Mouse (Mus musculus) cerebral cortex, adult 2 months (tissue): ENCODE results near the gene Barhl1.

Source experiments
- WGBS: fragments of 180-500 bp; shearing (Covaris S2); methylation state at CpG from one replicate; pipeline ENCODE4 v1.1.7; 2018; 5-methylcytosine and 5-hydroxymethylcytosine counted together

Gene Barhl1

DNA sequence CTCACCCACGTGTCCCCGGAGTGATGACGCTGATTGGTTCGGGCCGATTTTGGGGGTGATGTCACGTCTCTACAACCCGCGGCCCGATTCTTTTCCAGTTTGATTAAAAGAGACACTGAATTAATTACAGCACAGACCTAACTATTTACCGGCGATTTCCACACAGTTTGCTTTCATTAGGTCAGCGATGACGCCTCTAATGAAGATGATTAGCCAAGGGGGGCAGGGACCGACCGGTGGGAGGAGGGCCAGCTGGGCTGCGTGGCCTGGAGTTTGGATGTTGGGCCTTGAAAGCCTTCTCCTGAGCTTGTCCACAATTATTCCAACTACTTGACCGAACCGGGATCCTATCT, at the start of gene Barhl1:
Gene Barhl1 (minus strand): TSS at position 156 of the 353 bp plus-strand sequence.
- WGBS: 15% methylated on average over 18 of the region's 18 CpGs

DNA sequence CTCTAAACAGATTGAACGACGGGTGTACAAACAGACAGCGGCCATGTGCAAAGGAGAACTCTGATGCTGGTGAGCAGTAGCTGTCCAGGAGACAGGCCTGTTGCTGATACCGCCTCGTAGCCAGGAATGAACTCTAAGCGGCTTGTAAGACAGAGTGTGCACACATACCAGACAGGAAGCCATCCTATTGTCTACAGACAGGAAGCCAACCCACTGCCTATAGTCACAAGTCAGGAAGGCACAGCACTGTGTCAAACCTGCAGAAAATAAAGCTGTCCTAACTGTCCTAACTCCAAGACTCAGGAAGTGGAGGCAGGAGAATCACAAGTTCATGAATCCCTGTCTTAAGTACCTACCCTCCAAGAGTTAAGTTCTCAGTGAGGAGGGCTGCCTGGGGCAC, 47.1 kb upstream of the Barhl1 start:
- WGBS: 80% methylated on average over 6 of the region's 6 CpGs

DNA sequence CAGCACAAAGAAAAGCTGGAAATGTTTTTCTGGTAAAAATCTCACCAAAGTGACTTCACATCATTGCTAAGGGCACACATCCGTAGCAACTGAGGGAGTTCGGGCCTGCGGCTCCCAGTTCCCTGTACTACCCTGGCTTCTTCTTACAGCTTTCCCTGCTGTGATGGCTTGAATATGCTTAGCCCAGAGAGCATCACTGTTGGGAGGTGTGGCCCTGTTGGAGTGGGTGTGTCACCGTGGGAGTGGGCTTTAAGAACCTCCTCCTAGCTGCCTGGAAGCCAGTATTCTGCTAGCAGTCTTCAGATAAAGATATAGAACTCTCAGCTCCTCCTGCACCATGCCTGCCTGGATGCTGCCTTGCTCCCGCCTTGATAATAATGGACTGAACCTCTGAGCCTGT, 45.2 kb upstream of the Barhl1 start:
- WGBS: 78% methylated on average over 5 of the region's 5 CpGs

DNA sequence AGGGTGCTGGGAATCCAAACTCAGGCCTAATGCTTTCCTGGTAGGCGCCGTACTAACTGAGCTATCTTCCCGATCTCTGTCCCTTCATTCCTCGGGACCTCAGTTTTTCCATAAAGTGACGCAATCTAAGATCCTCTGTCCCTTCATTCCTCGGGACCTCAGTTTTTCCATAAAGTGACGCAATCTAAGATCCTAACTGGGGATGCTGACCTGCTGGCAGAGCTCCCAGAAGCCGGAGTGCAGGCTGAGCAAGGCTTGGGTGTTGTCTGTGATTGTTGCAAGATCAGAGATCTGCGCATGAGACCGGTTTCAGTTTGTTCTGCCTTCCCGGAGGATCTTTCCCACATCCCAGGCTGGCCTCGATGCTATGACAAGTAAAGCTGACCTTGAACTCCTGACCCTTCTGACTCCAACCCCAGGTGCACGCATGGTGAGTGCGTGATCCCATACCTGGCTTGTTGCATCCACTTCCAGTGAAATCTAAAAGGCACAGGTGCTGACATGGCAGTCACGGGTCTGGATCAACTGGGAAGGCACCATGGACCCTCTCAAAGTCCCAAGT, 44.6 kb upstream of the Barhl1 start:
- 92% methylated on average over 15 of the region's 15 CpGs for WGBS

GRCm38 (mm10) chr2:28956874-28957273, 40.4 kb upstream of the Barhl1 start:
- 88% methylated on average over 4 of the region's 4 CpGs for WGBS

- 87% methylated on average over 9 of the region's 9 CpGs for WGBS
Measured at GRCm38 (mm10) chr2:28954595-28954994, 38.1 kb upstream of the Barhl1 start.

GRCm38 (mm10) chr2:28952981-28953380, 36.5 kb upstream of the Barhl1 start:
- 79% methylated on average over 8 of the region's 8 CpGs for WGBS

- 81% methylated on average over 3 of the region's 3 CpGs for WGBS
Measured at GRCm38 (mm10) chr2:28946312-28946711, 29.8 kb upstream of the Barhl1 start.

- WGBS: 55% methylated on average over 6 of the region's 6 CpGs
Measured at GRCm38 (mm10) chr2:28945388-28945787, 28.9 kb upstream of the Barhl1 start.

DNA sequence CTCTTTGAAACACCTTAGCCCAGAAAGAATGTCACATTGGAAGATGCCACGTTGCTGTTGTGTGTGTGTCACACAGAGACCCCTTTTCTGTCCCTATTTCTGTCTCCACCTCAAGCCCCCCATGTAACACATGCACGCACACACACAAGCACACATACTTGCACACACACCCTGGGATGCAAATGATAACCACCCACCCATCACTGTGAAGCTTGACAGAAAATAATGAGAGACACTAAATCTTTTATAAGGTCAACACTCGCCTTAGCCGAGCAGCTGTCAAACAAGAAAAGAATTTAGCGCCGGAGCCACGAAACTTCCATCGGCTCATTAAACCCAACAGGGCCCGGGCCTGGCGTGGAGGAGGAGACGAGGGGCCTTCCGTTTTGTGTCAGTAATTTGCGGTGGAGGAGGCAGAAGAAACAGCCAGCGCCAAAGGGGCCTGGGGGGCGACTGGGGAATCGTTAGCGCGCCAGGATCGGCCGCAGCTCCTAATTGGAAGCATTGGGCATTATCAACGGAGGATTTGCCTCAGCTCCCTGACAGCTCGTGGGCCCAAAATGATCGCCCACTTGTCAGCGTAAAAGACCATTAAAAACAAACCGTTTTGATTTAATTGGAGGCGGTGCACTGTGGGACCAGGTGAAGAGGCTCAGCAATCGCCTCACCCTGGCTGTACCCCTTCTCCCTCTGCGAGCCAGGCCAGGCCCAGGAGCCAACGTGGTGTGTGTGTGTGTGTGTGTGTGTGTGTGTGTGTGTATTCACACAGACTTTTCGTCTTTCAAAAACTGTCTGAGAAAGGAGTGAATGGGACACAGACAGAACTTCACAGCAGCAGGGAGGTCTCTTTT, 27.4 kb upstream of the Barhl1 start:
- 59% methylated on average over 30 of the region's 30 CpGs for WGBS

DNA sequence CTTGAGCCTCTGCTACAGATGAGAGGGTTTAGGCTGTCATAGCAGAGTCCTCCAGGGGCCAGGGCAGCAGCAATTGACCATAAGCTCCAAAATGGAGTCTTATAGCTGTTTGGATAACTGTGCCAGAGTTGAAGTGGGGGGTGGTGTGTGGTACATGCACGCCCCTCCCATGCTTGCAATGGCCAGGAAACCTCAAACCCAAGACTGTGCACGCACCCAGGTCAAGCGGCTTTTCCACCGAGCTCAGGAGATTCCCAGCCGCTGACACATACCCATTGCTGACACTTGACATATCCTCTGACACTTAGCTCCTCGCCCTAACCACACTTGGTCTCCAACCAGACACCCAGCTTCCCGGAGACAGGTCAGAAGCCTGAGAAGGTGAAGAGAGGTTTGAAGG, 22.5 kb upstream of the Barhl1 start:
- 85% methylated on average over 7 of the region's 7 CpGs for WGBS

DNA sequence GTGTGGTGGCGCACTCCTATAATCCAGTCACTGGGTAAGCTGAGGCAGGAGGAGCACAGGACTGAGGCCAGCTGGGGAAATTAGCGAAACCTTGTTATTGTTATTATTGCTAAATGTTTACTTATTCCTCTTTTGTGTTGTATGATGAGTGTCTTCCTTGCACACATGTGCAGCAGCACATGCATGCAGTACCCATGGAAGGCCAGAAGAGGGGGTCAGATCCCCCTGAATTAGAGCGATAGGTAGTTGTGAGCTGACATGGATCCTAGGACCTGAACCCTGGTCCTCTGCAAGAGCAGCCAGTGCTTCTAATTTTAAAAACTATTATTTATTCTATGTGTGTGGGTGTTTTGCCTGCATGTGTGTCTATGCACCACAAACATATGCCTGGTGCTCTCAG, 14.1 kb upstream of the Barhl1 start:
- 98% methylated on average over 3 of the region's 3 CpGs for WGBS

DNA sequence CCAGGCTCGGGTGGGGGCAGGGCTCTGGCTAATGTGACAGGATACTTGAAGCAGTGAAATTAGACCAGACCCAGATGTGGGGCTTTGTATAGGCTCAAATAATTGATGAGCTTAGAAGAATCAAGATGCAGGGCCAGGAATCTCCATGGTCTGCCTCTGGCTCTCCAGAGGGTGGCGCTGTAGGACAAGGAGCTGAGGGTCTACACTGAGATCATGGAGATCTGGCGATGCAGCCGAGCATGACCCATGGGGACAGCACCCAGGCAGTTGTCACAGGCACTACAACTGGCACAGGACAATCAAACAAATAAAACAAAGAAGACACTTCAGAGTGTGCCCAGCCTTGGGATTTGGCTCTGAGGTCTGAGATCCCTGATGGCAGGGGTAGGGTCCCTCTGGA, 7.4 kb upstream of the Barhl1 start:
- WGBS: 5% methylated on average over 4 of the region's 4 CpGs

- 4% methylated on average over 4 of the region's 4 CpGs for WGBS
Measured at GRCm38 (mm10) chr2:28919001-28919400, 2.5 kb upstream of the Barhl1 start.

DNA sequence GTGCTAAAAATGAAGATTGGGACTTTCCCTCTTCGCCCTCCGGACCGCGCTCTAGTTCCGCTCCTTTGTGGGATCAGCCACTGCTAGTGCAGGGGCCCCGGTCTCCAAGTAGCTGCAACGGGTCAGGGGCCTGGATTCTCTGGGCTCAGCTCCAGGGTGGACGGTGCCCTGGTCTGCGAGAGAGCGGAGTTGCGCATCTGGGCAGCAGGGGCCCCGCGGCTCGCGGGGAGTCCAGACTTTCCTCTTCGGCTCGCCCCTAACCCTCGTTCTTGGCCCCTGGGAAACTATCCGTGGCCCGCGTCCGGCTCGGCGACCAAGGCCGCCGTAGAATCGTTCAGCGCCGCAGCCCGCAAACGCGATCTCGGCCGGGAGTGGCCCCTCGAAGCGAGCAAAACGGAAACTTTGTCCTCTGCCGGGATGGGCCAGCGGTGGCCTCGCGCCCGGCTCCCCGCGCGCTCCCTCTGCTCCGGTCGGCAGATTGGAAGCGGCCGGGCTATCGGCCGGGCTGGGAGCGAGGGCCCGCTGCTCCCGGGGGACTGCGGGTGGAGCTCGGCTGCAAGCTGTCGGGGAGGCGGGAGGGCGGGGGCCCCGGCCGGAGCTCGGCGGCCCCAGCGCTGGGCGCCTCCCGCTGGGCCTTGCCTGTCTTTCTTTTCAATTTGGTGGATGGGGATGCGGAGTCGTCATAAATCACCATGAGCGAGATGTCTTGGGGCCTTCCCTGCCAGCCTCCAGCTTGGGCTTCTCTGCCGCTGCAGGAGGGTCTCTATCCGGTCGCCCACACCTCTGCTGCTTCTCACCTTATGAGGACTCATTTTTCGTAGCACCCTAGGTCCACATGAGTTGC, 1.3 kb upstream of the Barhl1 start:
- WGBS: 4% methylated on average over 73 of the region's 73 CpGs

DNA sequence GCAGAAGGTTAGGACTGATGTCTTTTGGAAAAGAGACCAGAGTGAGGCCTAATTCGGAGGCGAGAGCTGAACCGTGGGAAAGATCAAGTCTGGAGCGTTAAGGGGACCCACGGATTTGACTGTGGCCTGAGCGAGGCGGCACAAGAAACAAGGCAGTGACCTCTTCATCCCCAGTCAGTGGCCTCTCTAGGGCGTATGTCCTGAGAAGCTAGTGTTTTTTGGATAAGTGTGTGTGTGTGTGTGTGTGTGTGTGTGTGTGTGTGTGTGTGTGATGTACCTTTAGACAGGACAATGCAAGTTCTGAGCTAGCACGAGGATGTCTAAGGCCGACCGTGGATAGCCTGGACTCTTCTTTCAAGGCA, 669 bp upstream of the Barhl1 start:
- WGBS: 44% methylated on average over 11 of the region's 11 CpGs

GRCm38 (mm10) chr2:28915768-28916512, 528 bp downstream of the Barhl1 start:
- WGBS: 3% methylated on average over 50 of the region's 50 CpGs

- 24% methylated on average over 22 of the region's 22 CpGs for WGBS
Measured at GRCm38 (mm10) chr2:28915104-28915738, 1.2 kb downstream of the Barhl1 start.

- 49% methylated on average over 2 of the region's 2 CpGs for WGBS
Measured at GRCm38 (mm10) chr2:28914121-28914520, 2.3 kb downstream of the Barhl1 start.

DNA sequence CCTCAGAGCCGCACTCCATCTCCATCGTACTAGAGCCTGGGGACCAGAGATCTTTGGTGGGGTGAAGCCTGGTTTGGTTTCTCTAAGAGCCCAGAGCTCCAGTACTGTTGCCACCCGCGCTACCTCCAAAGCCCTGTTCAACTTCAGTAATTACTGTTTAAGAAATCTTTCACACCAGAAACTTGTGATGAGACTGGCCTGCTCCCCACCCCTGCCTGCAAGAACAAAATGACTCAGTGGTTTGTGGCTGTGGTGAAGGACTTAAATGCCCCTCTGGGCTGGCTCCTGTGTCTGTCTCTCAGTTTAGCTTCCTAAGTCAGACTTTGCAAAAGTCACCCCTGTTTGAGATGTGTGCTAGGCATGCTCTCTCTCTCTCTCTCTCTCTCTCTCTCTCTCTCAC, 3.5 kb downstream of the Barhl1 start:
- 36% methylated on average over 4 of the region's 4 CpGs for WGBS

DNA sequence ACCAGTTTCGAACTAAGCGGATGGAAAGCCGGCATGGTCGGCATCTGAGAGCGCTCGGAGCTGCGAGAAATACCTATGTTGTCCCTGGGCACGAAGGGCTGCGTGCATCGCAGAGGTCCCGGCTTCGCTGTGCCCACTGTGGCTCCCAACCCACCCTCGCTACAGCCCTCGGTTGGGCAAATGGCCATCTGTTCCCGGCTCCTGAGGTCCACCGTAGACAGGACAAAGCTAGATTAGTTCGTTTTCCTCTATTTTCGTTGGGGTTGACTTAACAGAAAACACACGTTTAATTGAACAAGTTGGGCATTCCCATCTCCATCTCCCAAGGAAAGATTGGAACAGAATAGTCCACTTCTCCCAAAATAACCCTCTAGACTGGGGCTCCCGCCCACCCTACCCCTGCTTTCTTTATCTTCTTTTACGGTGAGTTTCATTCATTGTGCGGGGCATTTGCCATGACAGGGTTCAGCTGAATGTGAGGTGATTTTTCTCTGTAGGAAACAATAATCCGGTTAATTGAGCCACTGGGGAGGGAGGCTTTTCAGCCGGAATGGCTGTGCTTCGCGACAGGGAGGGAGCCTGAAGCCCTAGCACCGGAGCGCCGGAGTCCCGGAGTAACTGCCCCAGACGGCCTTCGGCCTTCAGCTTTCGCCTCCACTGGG, 4.3 kb downstream of the Barhl1 start:
- 16% methylated on average over 33 of the region's 33 CpGs for WGBS
